Mouse (Mus musculus) megakaryocyte progenitor cell, adult 5-6 weeks (primary cell): ENCODE results near the gene Larp1. TPM values are rescaled to one million over a fixed set of nuclear protein-coding genes. Genes with fewer than 3 reads are reported as not detected.

Experiments
- ATAC-seq: replicated peaks from 2 replicates; pipeline ENCODE4 v1.8.0; 2016; ENCODE audit warnings: mild to moderate bottlenecking, moderate TSS enrichment, inconsistent platforms; ENCODE audit not compliant: poor library complexity
- total RNA-seq, 2 experiments: library from RNA; stranded (forward) in 1 of 2; stranded (reverse) in 1 of 2; fragments of 157-497, 149-512 nt in 1 of 2; fragments of 200-1000 nt in 1 of 2; gene quantifications; 2 replicates each; pipeline versions ENCODE4 v1.2.3 to v1.2.4; 2015 to 2017

Gene Larp1
- total RNA-seq, 2 experiments from 2014 or later: 52.9 to 134 TPM

GRCm38 (mm10) chr11:57998872-57999271 is 10.0 kb upstream of the Larp1 start:
- no peak for ATAC-seq

GRCm38 (mm10) chr11:58003126-58003525 is 5.7 kb upstream of the Larp1 start:
- ATAC-seq: no peak

GRCm38 (mm10) chr11:58003734-58004133 is 5.1 kb upstream of the Larp1 start:
- no peak for ATAC-seq

GRCm38 (mm10) chr11:58005110-58005509 is 3.8 kb upstream of the Larp1 start:
- no peak for ATAC-seq

- no peak for ATAC-seq
Measured at GRCm38 (mm10) chr11:58008013-58008412, 851 bp upstream of the Larp1 start.

GRCm38 (mm10) chr11:58008437-58009050 is 320 bp upstream of the Larp1 start:
- ATAC-seq: peak; percentile 83

GRCm38 (mm10) chr11:58009516-58010141 is 765 bp downstream of the Larp1 start:
- peak; percentile 35 for ATAC-seq

- peak; percentile 70 for ATAC-seq
Measured at GRCm38 (mm10) chr11:58010226-58010781, 1.4 kb downstream of the Larp1 start.

- no peak for ATAC-seq
Measured at GRCm38 (mm10) chr11:58010930-58011329, 2.1 kb downstream of the Larp1 start.

- no peak for ATAC-seq
Measured at GRCm38 (mm10) chr11:58011813-58012212, 2.9 kb downstream of the Larp1 start.

- no peak for ATAC-seq
Measured at GRCm38 (mm10) chr11:58012674-58013073, 3.8 kb downstream of the Larp1 start.

- no peak for ATAC-seq
Measured at GRCm38 (mm10) chr11:58013100-58013499, 4.2 kb downstream of the Larp1 start.

GRCm38 (mm10) chr11:58014604-58015003 is 5.7 kb downstream of the Larp1 start:
- ATAC-seq: no peak

GRCm38 (mm10) chr11:58015339-58015738 is 6.5 kb downstream of the Larp1 start:
- no peak for ATAC-seq

GRCm38 (mm10) chr11:58016371-58016770 is 7.5 kb downstream of the Larp1 start:
- no peak for ATAC-seq

GRCm38 (mm10) chr11:58017422-58017821 is 8.6 kb downstream of the Larp1 start:
- ATAC-seq: no peak

GRCm38 (mm10) chr11:58018287-58018686 is 9.4 kb downstream of the Larp1 start:
- peak; percentile 44; the same call in 1 of the 2 replicates for ATAC-seq

GRCm38 (mm10) chr11:58018701-58019100 is 9.8 kb downstream of the Larp1 start:
- ATAC-seq: 0 out of 2 replicates have a peak, but pooled peaks have one; percentile 44

GRCm38 (mm10) chr11:58021095-58021494 is 12.2 kb downstream of the Larp1 start:
- ATAC-seq: no peak

GRCm38 (mm10) chr11:58021618-58022017 is 12.8 kb downstream of the Larp1 start:
- ATAC-seq: no peak

- 0 out of 2 replicates have a peak, but pooled peaks have one; percentile 20 for ATAC-seq
Measured at GRCm38 (mm10) chr11:58024271-58024670, 15.4 kb downstream of the Larp1 start.

- ATAC-seq: peak; percentile 35
Measured at GRCm38 (mm10) chr11:58024671-58025070, 15.8 kb downstream of the Larp1 start.
